8 mouse cellular contexts compared by ENCODE assay signal in the genomic region with DNA sequence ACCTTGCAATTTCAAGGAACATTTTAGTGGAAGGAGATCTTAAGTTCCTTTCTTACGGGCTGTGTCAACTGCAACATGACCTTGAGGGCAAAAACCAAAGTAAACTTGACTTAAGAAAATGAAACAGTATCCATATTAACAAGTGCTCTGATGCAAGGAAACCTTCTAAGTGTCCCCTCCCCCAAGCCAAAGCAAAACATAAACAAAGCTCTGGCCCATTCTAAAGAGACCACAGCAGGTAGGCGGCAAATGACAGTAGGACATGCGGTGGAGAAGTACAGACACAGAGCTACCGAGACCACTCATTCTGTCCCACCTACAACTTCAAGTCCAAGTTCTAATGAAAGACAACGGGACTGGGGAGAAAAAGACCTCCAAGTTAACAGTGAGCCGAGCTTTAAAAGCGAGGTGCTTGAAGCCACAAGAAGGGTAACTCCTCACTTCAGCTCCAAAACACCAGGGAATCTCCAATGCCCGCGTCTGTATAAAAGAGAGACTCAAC. TPM values are rescaled to one million over a fixed set of nuclear protein-coding genes. Genes with fewer than 3 reads are reported as not detected.
DNase-seq lines count a peak whose midpoint lies in the region; ATAC-seq and TF ChIP-seq lines count a peak whose summit lies in the region.

No protein-coding gene starts in this region.

- H3K4me2 ChIP-seq in hindbrain, embryonic 16.5 days (ENCODE audit: low read length) = peak overlapping the region; percentile 75

- TF ChIP-seq POLR2A in bone marrow, adult 2 months (IDR thresholded peaks at IDR 0.05; ENCODE audit: borderline replicate concordance, control insufficient read depth, low read depth, low read length) = no peak

- peaks cover 1% of the 10 kb centered on the region for H3K4me1 ChIP-seq in bone marrow, adult 2 months (ENCODE audit: control insufficient read depth, insufficient read depth, low read length)
- peaks cover 21% of the 10 kb centered on the region for H3K4me1 ChIP-seq in hindbrain, embryonic 16.5 days (ENCODE audit: control insufficient read depth, insufficient read depth, low read depth, low read length)

- no peak for ATAC-seq in hindbrain, embryonic 16.5 days

- no peaks in the 10 kb centered on the region for H3K36me3 ChIP-seq in hindbrain, embryonic 16.5 days (ENCODE audit: control insufficient read depth, insufficient read depth, low read length)
- H3K36me3 ChIP-seq in macrophage (ENCODE audit: inconsistent target) = no peaks in the 10 kb centered on the region

- peaks cover 55% of the 10 kb centered on the region for H3K79me2 ChIP-seq in macrophage (ENCODE audit: inconsistent target)

- H3K27me3 ChIP-seq in hindbrain, embryonic 16.5 days (replicated peaks; ENCODE audit: control insufficient read depth, insufficient read depth, low read length) = no peaks in the 10 kb centered on the region

- H3K9ac ChIP-seq in hindbrain, embryonic 16.5 days (ENCODE audit: low read depth, low read length) = peak overlapping the region; percentile 86

- peak; percentile 10 for DNase-seq in layer of hippocampus, adult 11-12 months (ENCODE audit: low spot score)
- DNase-seq in layer of hippocampus, postnatal 25 days (ENCODE audit: extremely low spot score in 1 of 2, low spot score in 1 of 2) = no peak
- DNase-seq in adrenal gland, adult 2 months = no peak
- DNase-seq in frontal cortex, postnatal 25 days (ENCODE audit: low spot score in 2 of 2) = no peak
- DNase-seq in c-Kit-positive CD71-positive TER-119-positive erythroid progenitor cells, embryonic 14.5 days (ENCODE audit: low spot score) = no peak

- H3K4me3 ChIP-seq in bone marrow, adult 2 months (replicated peaks; ENCODE audit: control insufficient read depth, low read depth, low read length) = peak overlapping the region; percentile 80
- peak overlapping the region; percentile 89 for H3K4me3 ChIP-seq in hindbrain, embryonic 16.5 days (ENCODE audit: low read length)
- peak overlapping the region; percentile 84 for H3K4me3 ChIP-seq in macrophage (ENCODE audit: inconsistent target)

- 2% methylated on average over 9 of the region's 9 CpGs for WGBS in bone marrow, adult 2 months
- WGBS in hindbrain, embryonic 16.5 days = 1% methylated on average over 9 of the region's 9 CpGs
- WGBS in macrophage (ENCODE audit: missing documents) = 0% methylated on average over 9 of the region's 9 CpGs

- no peak for TF ChIP-seq CTCF in bone marrow, adult 2 months (IDR thresholded peaks at IDR 0.05; ENCODE audit: control insufficient read depth, insufficient read depth, low read length)

- peak overlapping the region; percentile 95 for H3K27ac ChIP-seq in bone marrow, adult 2 months (ENCODE audit: control insufficient read depth, insufficient read depth, low read depth, low read length, poor library complexity)
- H3K27ac ChIP-seq in hindbrain, embryonic 16.5 days (ENCODE audit: low read depth, low read length) = peak overlapping the region; percentile 93
- H3K27ac ChIP-seq in macrophage = peak overlapping the region; percentile 28

- no peaks in the 10 kb centered on the region for H3K9me3 ChIP-seq in hindbrain, embryonic 16.5 days (ENCODE audit: control insufficient read depth, low read length)

RNA-seq across cellular contexts. Expression of gene Ppp6r3, which starts 0.9 kb away (rescaled TPM):
- 10 to 100 TPM; 79.6 to 91.7 TPM for total RNA-seq in layer of hippocampus, postnatal 25 days (2021)
- 31.2 and 34.6 TPM in 2 replicates for polyA plus RNA-seq in bone marrow, adult 2 months (2011; ENCODE audit: insufficient read depth, insufficient read length, low replicate concordance, missing spikeins)
- polyA plus RNA-seq in hindbrain, embryonic 16.5 days (2015; fragmentation: Nextera tagmentation; extraction: Ambion mirVana) = 49.7 and 56.5 TPM in 2 replicates
- total RNA-seq in macrophage (2018; cell fraction: chromatin; rRNA removed) = 100 to 1,000 TPM; 105 to 231 (median 178) TPM
- 10 to 100 TPM; 48.2 to 64.6 (median 56.9) TPM for total RNA-seq in macrophage (2018; cell fraction: cytosol; rRNA removed)
- 100 to 1,000 TPM in 13 of 26 experiments, 10 to 100 TPM in 13; 82.4 to 136 (median 101) TPM for total RNA-seq in macrophage (2018; cell fraction: nucleus; rRNA removed)
- 44.9 to 49.4 TPM (median 48.9 TPM) in 3 replicates for polyA plus RNA-seq in macrophage (2018)
- 100 to 1,000 TPM in 1 of 2 experiments, 10 to 100 TPM in 1; 83.9 to 117 TPM for total RNA-seq in adrenal gland, adult 2 months (2021)
- polyA plus RNA-seq in adrenal gland, adult 2 months (2012; rRNA removed) = 43.9 and 55.9 TPM in 2 replicates

Comparison
In these comparisons a context has a peak if more than half of its experiments do, and no peak if none do; other contexts are left out.
1. H3K27ac ChIP-seq: peak in every context shown above with its lines; median percentile 95 in bone marrow, adult 2 months; 93 in hindbrain, embryonic 16.5 days; 28 in macrophage.